Mouse (Mus musculus) C2C12 (cell line): ENCODE measurements around the gene Eva1c. TPM values are rescaled to one million over a fixed set of nuclear protein-coding genes. Genes with fewer than 3 reads are reported as not detected.

ENCODE experiments used
- H3K27me3 ChIP-seq: one replicate; pipeline ENCODE4 v1.6.1; 2011; ENCODE audit not compliant: control insufficient read depth, insufficient read depth, insufficient read length
- H3K36me3 ChIP-seq: one replicate; pipeline ENCODE4 v1.6.1; 2011; ENCODE audit not compliant: control insufficient read depth, insufficient read depth
- H3K4me3 ChIP-seq: one replicate; pipeline ENCODE4 v1.5.1; 2011; ENCODE audit warnings: mild to moderate bottlenecking, control low read depth; ENCODE audit not compliant: poor library complexity, insufficient read depth, severe bottlenecking
- H3K79me2 ChIP-seq: one replicate; pipeline ENCODE4 v1.6.1; 2011; ENCODE audit not compliant: control insufficient read depth, insufficient read depth
- H3K79me3 ChIP-seq: one replicate; pipeline ENCODE4 v1.6.1; 2011; ENCODE audit warnings: low read depth, control low read depth
- H3ac ChIP-seq: one replicate; pipeline ENCODE3; 2011; ENCODE audit warnings: low read depth; ENCODE audit not compliant: control insufficient read depth, insufficient read length
- CEBPB ChIP-seq: IDR thresholded peaks from one replicate; pipeline ENCODE4 v1.6.1; 2011; ENCODE audit warnings: low read depth, mild to moderate bottlenecking, control low read depth, moderate library complexity
- CTCF ChIP-seq: IDR thresholded peaks from one replicate; pipeline ENCODE4 v1.5.1; 2011; ENCODE audit not compliant: control insufficient read depth, insufficient read depth, insufficient read length
- FOSL1 ChIP-seq: IDR thresholded peaks from one replicate; pipeline ENCODE4 v1.8.0; 2011; ENCODE audit warnings: mild to moderate bottlenecking, low read length; ENCODE audit not compliant: poor library complexity, insufficient read depth, severe bottlenecking
- MAX ChIP-seq: IDR thresholded peaks from one replicate; pipeline ENCODE4 v1.6.1; 2011; ENCODE audit warnings: mild to moderate bottlenecking, control low read depth
- MYOD1 ChIP-seq: IDR thresholded peaks from one replicate; pipeline ENCODE4 v1.6.1; 2011; ENCODE audit warnings: low read depth; ENCODE audit not compliant: control insufficient read depth, insufficient read length
- MYOG ChIP-seq: IDR thresholded peaks from one replicate; pipeline ENCODE4 v1.6.1; 2011; ENCODE audit not compliant: control insufficient read depth, insufficient read length; ENCODE audit errors: extremely low read depth
- USF1 ChIP-seq: IDR thresholded peaks from one replicate; pipeline ENCODE4 v1.6.1; 2011; ENCODE audit warnings: low read depth, mild to moderate bottlenecking, control low read depth, moderate library complexity
- polyA plus RNA-seq: library from polyadenylated mRNA; unstranded; fragments of >200 nt; fragmentation: generic; extraction: Trizol; gene quantifications from one replicate; pipeline ENCODE4 v1.2.1, GENCODE M21; 2012; ENCODE audit warnings: missing spikeins

Gene Eva1c
- polyA plus RNA-seq, 1 experiment, result 21.5 TPM

DNA sequence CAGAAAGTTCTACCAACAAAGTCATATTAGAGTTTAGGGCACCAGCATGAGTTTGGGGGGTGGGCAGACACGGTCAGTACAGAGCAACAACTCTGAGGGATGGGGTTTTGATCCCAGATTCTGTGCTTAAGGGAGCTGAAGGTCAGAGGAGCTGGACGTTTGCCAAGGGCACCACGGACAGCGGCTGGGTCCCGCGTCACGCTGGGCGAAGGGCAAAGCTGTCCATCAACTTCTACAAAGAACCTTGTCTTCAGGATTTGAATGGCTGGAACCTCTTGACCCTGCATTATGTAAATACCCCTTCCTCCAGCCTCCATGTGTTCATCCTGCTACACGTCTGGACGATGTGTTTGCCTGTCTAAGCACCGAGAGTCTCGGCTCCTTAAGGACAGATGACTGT, 73.0 kb downstream of the Eva1c start:
- Histone ChIP-seq H3K4me3 (no peak overlapping the region), H3ac (no peak overlapping the region), H3K27me3 (no peaks in the 10 kb centered on the region), H3K79me2 (no peaks in the 10 kb centered on the region), H3K36me3 (peaks cover 39% of the 10 kb centered on the region), H3K79me3 (no peaks in the 10 kb centered on the region)
- no peak for TF ChIP-seq CTCF
- TF ChIP-seq MYOD1, result no peak
- no peak for TF ChIP-seq CEBPB
- no peak for TF ChIP-seq FOSL1
- TF ChIP-seq MAX, result no peak
- TF ChIP-seq MYOG, result no peak
- no peak for TF ChIP-seq USF1

DNA sequence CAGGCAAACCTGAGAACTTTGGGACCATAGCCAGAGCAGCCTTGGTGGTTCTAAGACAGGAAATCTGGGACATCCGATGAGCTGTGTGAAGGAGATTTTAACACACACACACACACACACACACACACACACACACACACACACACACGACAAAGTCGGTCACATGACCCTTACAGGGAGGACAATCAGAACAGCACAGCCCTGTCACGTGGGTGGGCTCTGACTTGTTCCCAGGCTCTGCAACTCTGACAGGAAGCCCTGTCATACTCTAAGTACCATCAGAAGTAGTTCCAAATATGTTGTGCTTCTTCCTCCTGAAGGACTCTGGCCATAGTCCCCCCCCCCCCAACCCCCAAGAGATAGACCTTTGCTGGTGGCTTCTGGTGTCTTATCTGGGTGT, 74.8 kb downstream of the Eva1c start:
- no peak overlapping the region for H3K4me3 ChIP-seq
- no peak overlapping the region for H3ac ChIP-seq
- no peaks in the 10 kb centered on the region for H3K27me3 ChIP-seq
- H3K79me3 ChIP-seq, result no peaks in the 10 kb centered on the region
- no peaks in the 10 kb centered on the region for H3K79me2 ChIP-seq
- H3K36me3 ChIP-seq, result peaks cover 46% of the 10 kb centered on the region
- TF ChIP-seq MYOG (no peak), USF1 (no peak), FOSL1 (no peak), MYOD1 (no peak), CEBPB (no peak), CTCF (no peak), MAX (no peak)

- Histone ChIP-seq H3K4me3 (no peak overlapping the region), H3K27me3 (no peaks in the 10 kb centered on the region)
- no peak for TF ChIP-seq FOSL1
- no peak for TF ChIP-seq CEBPB
- TF ChIP-seq MYOG, result no peak
- TF ChIP-seq USF1, result no peak
- no peak for TF ChIP-seq CTCF
- TF ChIP-seq MYOD1, result no peak
- TF ChIP-seq MAX, result no peak
These were observed 76.8 kb downstream of the Eva1c start for GRCm38 (mm10) chr16:90903300-90903699.

GRCm38 (mm10) chr16:90907250-90907649, 80.7 kb downstream of the Eva1c start:
- H3ac ChIP-seq, result no peak overlapping the region
- H3K27me3 ChIP-seq, result no peaks in the 10 kb centered on the region
- peaks cover 24% of the 10 kb centered on the region for H3K36me3 ChIP-seq
- no peaks in the 10 kb centered on the region for H3K79me3 ChIP-seq
- TF ChIP-seq MAX (no peak), CTCF (no peak), MYOD1 (no peak), CEBPB (no peak), MYOG (no peak), USF1 (no peak), FOSL1 (no peak)
- no peak overlapping the region for H3K4me3 ChIP-seq
- no peaks in the 10 kb centered on the region for H3K79me2 ChIP-seq

More at GRCm38 (mm10) chr16:90903300-90903699, 76.8 kb downstream of the Eva1c start:
- no peak overlapping the region for H3ac ChIP-seq
- H3K79me3 ChIP-seq, result no peaks in the 10 kb centered on the region
- H3K79me2 ChIP-seq, result no peaks in the 10 kb centered on the region
- H3K36me3 ChIP-seq, result peaks cover 29% of the 10 kb centered on the region

DNA sequence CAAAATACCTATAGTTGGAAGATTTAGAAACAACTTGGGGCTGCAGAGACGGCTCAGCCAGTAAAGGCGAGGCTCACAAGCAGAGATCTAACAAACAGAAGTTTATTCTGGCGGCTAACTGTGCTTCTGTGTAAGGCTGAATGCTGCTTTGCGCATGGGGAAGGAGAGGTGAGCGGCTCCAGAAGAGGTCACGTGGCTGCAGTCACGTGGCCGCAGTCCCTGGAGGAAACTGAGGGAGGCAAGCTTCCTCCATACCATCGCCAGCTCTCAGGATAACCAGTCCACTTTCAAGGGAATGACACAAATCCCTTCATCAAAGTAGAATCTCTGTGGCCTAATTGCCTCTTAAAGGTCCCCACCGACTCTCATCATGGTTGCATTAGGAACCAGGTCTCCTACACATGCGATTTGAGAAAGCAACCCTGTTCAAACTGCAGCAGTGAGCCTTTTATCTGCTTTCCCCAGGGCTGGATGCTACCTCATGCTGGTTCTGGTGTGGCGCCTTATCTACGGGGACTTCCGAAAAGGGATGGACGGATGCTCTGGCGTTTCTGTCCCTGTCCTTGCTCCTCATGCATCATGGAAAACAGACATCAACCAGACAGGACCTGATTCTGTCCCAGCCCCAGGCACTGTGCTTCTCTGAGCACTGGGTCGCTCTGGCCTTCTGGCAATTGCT, 84.5 kb downstream of the Eva1c start:
- no peaks in the 10 kb centered on the region for H3K79me3 ChIP-seq
- TF ChIP-seq CTCF (no peak), MYOG (no peak), USF1 (peak; percentile 33), MYOD1 (no peak), CEBPB (no peak), MAX (no peak), FOSL1 (no peak)
- H3K79me2 ChIP-seq, result no peaks in the 10 kb centered on the region
- no peak overlapping the region for H3ac ChIP-seq
- no peak overlapping the region for H3K4me3 ChIP-seq
- H3K27me3 ChIP-seq, result no peaks in the 10 kb centered on the region
- H3K36me3 ChIP-seq, result peaks cover 4% of the 10 kb centered on the region
